Comparison of ENCODE assay signal across 9 mouse cellular contexts in the genomic region with DNA sequence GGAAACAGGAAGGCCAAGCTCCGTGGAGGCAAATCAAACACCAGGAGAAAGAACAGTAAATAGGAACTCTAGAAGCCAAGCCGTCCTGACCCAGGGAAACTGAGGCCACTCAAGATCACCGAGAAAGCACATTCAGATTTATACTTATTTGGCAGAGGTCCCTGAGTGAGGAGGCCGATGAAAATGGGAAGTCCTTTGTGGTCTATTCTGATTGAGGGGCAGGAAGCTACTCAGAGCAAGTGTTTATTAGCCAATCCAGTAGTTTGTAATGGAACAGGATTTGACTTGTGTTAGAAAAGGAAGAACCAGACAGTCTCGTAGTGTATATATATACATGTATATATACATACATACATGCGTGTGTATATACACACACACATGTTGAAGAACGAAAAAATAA. TPM values are rescaled to one million over a fixed set of nuclear protein-coding genes. Genes with fewer than 3 reads are reported as not detected.
DNase-seq lines count a peak whose midpoint lies in the region; ATAC-seq and TF ChIP-seq lines count a peak whose summit lies in the region.
"Had no signal": no experiment of that assay in that cellular context is flagged by ENCODE, and none has a peak within 500 bp of the region (broad histone marks: within the 10 kb centered on the region; RNA-seq: fewer than 3 reads in every experiment).

No protein-coding gene starts in this region.

- peak overlapping the region; percentile 24; the same call in 1 of the 2 replicates for H3K9ac ChIP-seq in heart, embryonic 13.5 days
- no peak overlapping the region for H3K9ac ChIP-seq in heart, embryonic 12.5 days
- H3K9ac ChIP-seq in midbrain, embryonic 13.5 days (replicated peaks): no peak overlapping the region
- no peak overlapping the region for H3K9ac ChIP-seq in midbrain, postnatal 0 days (replicated peaks; ENCODE audit: low read length, poor library complexity, severe bottlenecking)
- H3K9ac ChIP-seq in embryonic facial prominence, embryonic 15.5 days: no peak overlapping the region

- H3K9me3 ChIP-seq in heart, embryonic 13.5 days: no peaks in the 10 kb centered on the region
- no peaks in the 10 kb centered on the region for H3K9me3 ChIP-seq in heart, embryonic 12.5 days (replicated peaks)
- no peaks in the 10 kb centered on the region for H3K9me3 ChIP-seq in midbrain, embryonic 13.5 days
- no peaks in the 10 kb centered on the region for H3K9me3 ChIP-seq in midbrain, postnatal 0 days (ENCODE audit: low read length)
- H3K9me3 ChIP-seq in embryonic facial prominence, embryonic 15.5 days (replicated peaks): no peaks in the 10 kb centered on the region

- peaks cover 51% of the 10 kb centered on the region for H3K36me3 ChIP-seq in heart, embryonic 13.5 days
- H3K36me3 ChIP-seq in heart, embryonic 12.5 days: peaks cover 34% of the 10 kb centered on the region
- peaks cover 46% of the 10 kb centered on the region for H3K36me3 ChIP-seq in midbrain, embryonic 13.5 days
- peaks cover under 1% of the 10 kb centered on the region for H3K36me3 ChIP-seq in midbrain, postnatal 0 days (ENCODE audit: insufficient read depth, low read length)
- H3K36me3 ChIP-seq in embryonic facial prominence, embryonic 15.5 days: no peaks in the 10 kb centered on the region

- no peak for DNase-seq in midbrain, postnatal 0 days (ENCODE audit: low spot score)
- DNase-seq in gastrocnemius, postnatal 10 days: no peak
- no peak for DNase-seq in thymus, postnatal 36 days
- DNase-seq: heart, adult 2 months had no signal

- ATAC-seq in heart, embryonic 13.5 days (ENCODE audit: extremely low read depth, insufficient number of reproducible peaks, low FRiP score, low TSS enrichment): no peak
- no peak for ATAC-seq in heart, embryonic 12.5 days (ENCODE audit: insufficient number of reproducible peaks, low FRiP score)
- no peak for ATAC-seq in midbrain, embryonic 13.5 days
- no peak for ATAC-seq in midbrain, postnatal 0 days (ENCODE audit: low FRiP score)
- no peak for ATAC-seq in embryonic facial prominence, embryonic 15.5 days (ENCODE audit: insufficient number of reproducible peaks, low FRiP score, low TSS enrichment, low read depth)
- ATAC-seq in neutrophil, adult 5-6 weeks (ENCODE audit: extremely low read depth, insufficient number of reproducible peaks, low FRiP score, poor library complexity, severe bottlenecking): peak; percentile 31; the same call in 1 of the 2 replicates

- TF ChIP-seq CTCF in midbrain, postnatal 0 days (IDR thresholded peaks at IDR 0.05): no peak

- H3K4me3 ChIP-seq in heart, embryonic 13.5 days: no peak overlapping the region
- H3K4me3 ChIP-seq in heart, embryonic 12.5 days: no peak overlapping the region
- no peak overlapping the region for H3K4me3 ChIP-seq in midbrain, embryonic 13.5 days (replicated peaks)
- H3K4me3 ChIP-seq in midbrain, postnatal 0 days (ENCODE audit: low read depth, low read length): no peak overlapping the region
- no peak overlapping the region for H3K4me3 ChIP-seq in embryonic facial prominence, embryonic 15.5 days (replicated peaks)
- H3K4me3 ChIP-seq: heart, adult 2 months had no signal

- no peak overlapping the region for H3K4me2 ChIP-seq in heart, embryonic 13.5 days
- H3K4me2 ChIP-seq in heart, embryonic 12.5 days: no peak overlapping the region
- H3K4me2 ChIP-seq in midbrain, embryonic 13.5 days (replicated peaks): no peak overlapping the region
- no peak overlapping the region for H3K4me2 ChIP-seq in midbrain, postnatal 0 days (ENCODE audit: low read depth, low read length, poor library complexity, severe bottlenecking)
- H3K4me2 ChIP-seq in embryonic facial prominence, embryonic 15.5 days (replicated peaks): no peak overlapping the region

- WGBS in heart, embryonic 13.5 days: 73% methylated on average over 7 of the region's 7 CpGs
- WGBS in heart, embryonic 12.5 days: 84% methylated on average over 7 of the region's 7 CpGs
- WGBS in midbrain, embryonic 13.5 days: 87% methylated on average over 7 of the region's 7 CpGs
- WGBS in midbrain, postnatal 0 days: 90% methylated on average over 7 of the region's 7 CpGs
- 69% methylated on average over 7 of the region's 7 CpGs for WGBS in embryonic facial prominence, embryonic 15.5 days

- 0 out of 2 replicates have a peak overlapping the region, but pooled peaks have one; percentile 24 for H3K27ac ChIP-seq in heart, embryonic 13.5 days (replicated peaks)
- no peak overlapping the region for H3K27ac ChIP-seq in heart, embryonic 12.5 days (ENCODE audit: poor library complexity, severe bottlenecking)
- peak overlapping the region; percentile 64 for H3K27ac ChIP-seq in midbrain, embryonic 13.5 days
- no peak overlapping the region for H3K27ac ChIP-seq in midbrain, postnatal 0 days (ENCODE audit: low read depth, low read length)
- H3K27ac ChIP-seq in embryonic facial prominence, embryonic 15.5 days (replicated peaks): peak overlapping the region; percentile 24; the same call in 1 of the 2 replicates
- H3K27ac ChIP-seq: heart, adult 2 months had no signal

- H3K27me3 ChIP-seq in heart, embryonic 13.5 days (replicated peaks): no peaks in the 10 kb centered on the region
- no peaks in the 10 kb centered on the region for H3K27me3 ChIP-seq in heart, embryonic 12.5 days (replicated peaks)
- no peaks in the 10 kb centered on the region for H3K27me3 ChIP-seq in midbrain, embryonic 13.5 days
- H3K27me3 ChIP-seq in midbrain, postnatal 0 days (ENCODE audit: insufficient read depth, low read length): no peaks in the 10 kb centered on the region
- H3K27me3 ChIP-seq in embryonic facial prominence, embryonic 15.5 days: no peaks in the 10 kb centered on the region

- H3K4me1 ChIP-seq in heart, embryonic 13.5 days: peaks cover 64% of the 10 kb centered on the region
- H3K4me1 ChIP-seq in heart, embryonic 12.5 days (replicated peaks): peaks cover 38% of the 10 kb centered on the region
- H3K4me1 ChIP-seq in midbrain, embryonic 13.5 days (replicated peaks): peaks cover 50% of the 10 kb centered on the region
- no peaks in the 10 kb centered on the region for H3K4me1 ChIP-seq in midbrain, postnatal 0 days (ENCODE audit: insufficient read depth, low read length)
- peaks cover 16% of the 10 kb centered on the region for H3K4me1 ChIP-seq in embryonic facial prominence, embryonic 15.5 days

RNA-seq across cellular contexts. Expression of a gene that starts 48.8 kb away (rescaled TPM):
- 69.7 and 70.4 TPM in 2 replicates for polyA plus RNA-seq in heart, embryonic 13.5 days (2015; fragmentation: Nextera tagmentation; extraction: Ambion mirVana)
- polyA plus RNA-seq in heart, embryonic 12.5 days (2016; fragmentation: Nextera tagmentation; extraction: Ambion mirVana): 93.0 and 99.8 TPM in 2 replicates
- 156 and 159 TPM in 2 replicates for polyA plus RNA-seq in midbrain, embryonic 13.5 days (2015; fragmentation: Nextera tagmentation; extraction: Ambion mirVana)
- 75.2 and 90.4 TPM in 2 replicates for total RNA-seq in midbrain, postnatal 0 days (2014; rRNA removed)
- 76.1 and 91.2 TPM in 2 replicates for polyA plus RNA-seq in midbrain, postnatal 0 days (2015; fragmentation: Nextera tagmentation; extraction: Ambion mirVana)
- 43.7 and 44.6 TPM in 2 replicates for polyA plus RNA-seq in embryonic facial prominence, embryonic 15.5 days (2015; fragmentation: Nextera tagmentation; extraction: Ambion mirVana)
- 134 and 139 TPM in 2 replicates for total RNA-seq in neutrophil, adult 5-6 weeks (2017)
- 1 to 10 TPM; 6.9 to 9.3 TPM for total RNA-seq in gastrocnemius, postnatal 10 days (2021)

Comparison
In these comparisons a context has a peak if more than half of its experiments do, and no peak if none do; other contexts are left out.
1. H3K27ac ChIP-seq: peak in heart, embryonic 13.5 days (single experiment), midbrain, embryonic 13.5 days (single experiment) and embryonic facial prominence, embryonic 15.5 days (single experiment); none in heart, embryonic 12.5 days (single experiment) and midbrain, postnatal 0 days (single experiment).